Mouse (Mus musculus): Measurements from ENCODE around the gene Shisal2a. TPM values are rescaled to one million over a fixed set of nuclear protein-coding genes. Genes with fewer than 3 reads are reported as not detected.

The Shisal2a gene
- total RNA-seq (2021) = not detected

GRCm38 (mm10) chr4:108383183-108383714, at the start of gene Shisal2a:
Gene Shisal2a, minus strand, starts transcription at chr4:108383349.
- intact Hi-C loops (cut with DNase I) = no loop called here
- no peak for DNase-seq (ENCODE audit: low spot score)

GRCm38 (mm10) chr4:108431561-108431936, 48.4 kb upstream of the Shisal2a start:
- no peak for DNase-seq (ENCODE audit: low spot score)
- intact Hi-C loops (cut with DNase I) = no loop called here

DNA sequence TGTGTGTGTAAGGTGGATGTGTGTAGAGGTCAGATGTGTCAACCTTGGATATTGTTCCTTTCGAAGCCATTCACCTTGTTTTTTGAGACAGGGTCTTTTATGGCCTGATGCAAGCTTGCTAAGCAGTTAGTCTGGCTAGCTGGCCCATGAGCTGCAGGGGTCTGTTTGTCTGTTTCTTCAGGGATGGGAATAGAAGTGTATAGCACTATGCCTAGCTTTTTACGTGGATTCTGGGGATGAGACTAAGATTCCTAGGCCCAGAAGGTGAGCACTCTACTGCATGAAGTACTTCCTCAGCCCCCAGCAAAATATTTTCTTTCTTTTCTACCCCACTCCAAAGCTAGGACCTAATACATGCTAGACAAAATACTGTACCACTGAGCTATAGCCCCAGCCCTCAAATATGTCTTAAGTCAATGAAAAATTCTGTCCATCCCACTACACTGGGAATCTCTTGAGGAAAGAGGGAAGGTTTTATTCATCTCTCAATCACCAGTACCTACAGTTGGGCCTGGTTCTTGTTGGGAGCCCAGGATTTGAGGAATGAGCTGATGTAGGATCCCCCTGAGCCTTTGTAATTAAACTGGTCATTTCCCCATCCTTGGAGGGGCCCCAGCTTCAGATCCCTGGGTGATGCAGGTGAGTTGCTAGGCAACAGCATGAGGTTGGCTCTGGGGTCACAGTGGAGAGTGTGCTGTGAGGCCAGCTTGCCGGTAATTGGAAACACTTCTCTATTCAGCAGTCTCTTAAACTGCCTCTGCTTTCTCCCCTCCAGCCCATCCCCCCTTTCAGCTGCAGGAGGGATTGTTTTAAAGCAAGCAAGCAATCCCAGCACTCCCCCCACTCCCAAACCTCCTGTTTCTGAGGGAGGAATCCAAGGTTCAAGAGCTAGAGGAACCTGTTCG, 47.8 kb upstream of the Shisal2a start:
- intact Hi-C loops (cut with DNase I) = no loop called here
- DNase-seq (ENCODE audit: low spot score) = no peak

DNA sequence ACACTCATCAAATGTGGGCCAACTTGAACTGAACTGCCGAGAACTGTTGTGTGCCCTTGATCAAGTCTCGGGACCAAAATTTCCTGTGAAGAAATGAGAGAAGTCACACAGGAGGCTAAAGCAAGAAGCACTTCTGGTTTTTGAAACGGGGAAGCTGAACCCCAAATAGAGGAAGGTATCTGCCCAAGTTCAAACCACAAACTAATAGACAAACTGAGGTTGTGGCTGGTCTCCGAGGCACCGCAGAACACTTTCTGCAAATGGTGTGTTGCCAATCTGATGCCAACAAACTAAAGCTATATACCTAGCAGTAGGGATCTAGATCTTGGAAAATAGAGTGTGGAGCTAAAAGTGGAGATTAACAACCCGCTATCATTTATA, 45.2 kb upstream of the Shisal2a start:
- no peak for DNase-seq (ENCODE audit: low spot score)
- intact Hi-C loops (cut with DNase I) = no loop called here

DNA sequence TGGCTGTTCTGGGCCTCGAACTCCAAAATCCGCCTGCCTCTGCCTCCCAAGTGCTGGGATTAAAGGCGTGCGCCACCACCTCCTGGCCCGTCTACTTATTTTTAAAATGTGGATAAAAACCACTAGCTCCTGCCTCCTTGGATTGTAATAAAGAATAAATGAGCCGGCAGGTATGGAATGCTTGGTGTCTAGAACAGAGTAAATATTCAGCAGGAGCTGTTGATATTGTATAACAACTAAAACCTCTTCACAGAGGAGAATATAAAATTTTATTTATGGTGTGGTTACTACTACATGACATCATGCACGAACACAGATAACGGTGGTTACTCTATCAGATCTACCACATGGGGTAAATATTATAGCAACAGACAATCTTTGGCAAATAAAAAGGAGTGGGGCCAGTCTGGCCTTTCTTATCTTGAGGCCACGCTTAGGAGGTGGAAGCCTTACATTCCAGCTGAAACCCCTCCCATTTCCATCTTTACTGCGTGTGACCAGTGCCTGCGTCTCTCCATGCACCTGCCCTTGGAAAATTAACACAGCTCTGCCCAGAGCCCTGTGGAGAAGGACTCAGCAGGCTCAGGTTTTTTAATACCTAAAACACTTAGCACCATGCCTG, 44.7 kb upstream of the Shisal2a start:
- intact Hi-C loops (cut with DNase I) = no loop called here
- DNase-seq (ENCODE audit: low spot score) = no peak

- DNase-seq (ENCODE audit: low spot score) = no peak
- intact Hi-C loops (cut with DNase I) = no loop called here
Measured at GRCm38 (mm10) chr4:108424587-108424986, 41.4 kb upstream of the Shisal2a start.

DNA sequence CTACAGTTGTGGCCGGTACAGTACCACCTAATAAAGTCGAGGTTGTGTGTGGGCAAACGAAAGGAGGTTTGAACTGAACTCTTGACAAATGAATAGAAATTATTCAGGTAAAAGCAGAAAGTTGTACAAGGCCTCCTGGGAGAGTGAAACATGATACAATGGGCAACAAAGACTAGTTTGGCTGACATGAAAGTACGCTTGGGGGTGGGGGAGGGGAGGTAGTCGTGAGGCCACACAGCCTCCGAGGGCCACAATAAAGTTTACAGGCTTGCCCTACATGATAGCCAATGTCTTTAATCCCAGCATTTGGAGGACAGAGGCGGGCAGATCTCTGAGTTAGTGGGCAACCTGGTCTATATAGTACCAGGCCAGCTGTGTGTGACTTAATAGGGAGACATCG, 24.5 kb upstream of the Shisal2a start:
- DNase-seq (ENCODE audit: low spot score) = no peak
- intact Hi-C loops (cut with DNase I) = loop anchor here (2.0 to 5.0 kb wide), 3 partner anchors 19 to 50 kb away; partner anchors contain the start of gene Tut4

DNA sequence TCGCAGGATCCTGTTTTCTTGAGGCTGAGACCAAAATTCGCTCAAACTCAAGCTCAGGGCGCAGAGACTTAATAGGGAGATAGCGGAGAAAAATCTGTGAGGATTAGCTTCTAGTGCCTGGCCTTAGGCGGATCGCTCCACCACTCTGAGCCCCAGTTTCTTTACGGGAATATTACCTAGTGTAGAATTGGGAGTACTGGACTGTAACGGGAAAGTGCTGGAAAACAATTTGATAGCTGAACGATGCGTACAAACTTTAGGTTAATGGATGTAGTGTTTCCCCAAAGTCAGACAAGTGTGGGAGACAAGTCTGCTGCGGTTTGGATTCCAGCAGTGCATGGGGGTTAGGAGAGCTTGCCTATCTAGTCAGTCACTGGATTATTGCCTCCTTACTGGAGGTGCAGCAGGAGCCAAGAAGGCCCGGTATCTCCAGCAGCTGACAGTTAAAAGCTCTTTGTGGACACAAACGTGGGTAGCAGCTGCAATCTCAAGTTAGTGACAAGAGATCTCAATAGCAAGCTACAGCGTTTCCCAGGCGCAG, 23.8 kb upstream of the Shisal2a start, which contains the start of gene Gpx7:
TSS of gene Gpx7 (minus strand) at position 101 of the 541 bp plus-strand sequence.
- intact Hi-C loops (cut with DNase I) = loop anchor here (2.0 to 5.0 kb wide), 3 partner anchors 18 to 50 kb away; partner anchors contain the start of gene Tut4
- no peak for DNase-seq (ENCODE audit: low spot score)

GRCm38 (mm10) chr4:108406138-108406860, 23.1 kb upstream of the Shisal2a start:
- DNase-seq (ENCODE audit: low spot score) = peak; percentile 58
- intact Hi-C loops (cut with DNase I) = loop anchor here (2.0 to 5.0 kb wide), 3 partner anchors 17 to 51 kb away; partner anchors contain the start of gene Tut4

DNA sequence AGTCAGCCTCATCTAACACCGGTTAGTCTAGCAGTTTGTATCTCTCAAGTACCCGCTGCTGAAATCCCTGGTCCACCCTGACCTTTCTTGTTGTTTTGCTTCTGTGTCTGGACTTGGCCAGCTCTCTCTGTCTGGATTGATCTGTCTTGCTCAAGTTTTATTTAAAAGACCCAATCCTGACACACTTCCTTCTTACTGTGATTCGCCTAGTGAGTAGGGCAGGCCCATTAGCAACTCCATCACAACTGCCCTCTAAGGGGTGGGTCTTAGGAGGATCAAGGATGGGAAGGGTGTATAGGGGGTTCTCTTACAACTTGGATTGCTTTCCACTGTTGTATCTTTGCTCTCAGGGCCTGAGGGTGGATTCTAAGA, 22.6 kb upstream of the Shisal2a start:
- intact Hi-C loops (cut with DNase I) = loop anchor here (2.0 to 5.0 kb wide), 3 partner anchors 17 to 52 kb away; partner anchors contain the start of gene Tut4
- peak; percentile 25 for DNase-seq (ENCODE audit: low spot score)

GRCm38 (mm10) chr4:108403861-108404635, 20.9 kb upstream of the Shisal2a start:
- intact Hi-C loops (cut with DNase I) = no loop called here
- no peak for DNase-seq (ENCODE audit: low spot score)

GRCm38 (mm10) chr4:108400395-108400794, 17.2 kb upstream of the Shisal2a start:
- DNase-seq (ENCODE audit: low spot score) = no peak
- intact Hi-C loops (cut with DNase I) = no loop called here

GRCm38 (mm10) chr4:108394236-108394635, 11.1 kb upstream of the Shisal2a start:
- DNase-seq (ENCODE audit: low spot score) = no peak
- intact Hi-C loops (cut with DNase I) = no loop called here

- intact Hi-C loops (cut with DNase I) = no loop called here
- no peak for DNase-seq (ENCODE audit: low spot score)
Measured at GRCm38 (mm10) chr4:108392558-108392957, 9.4 kb upstream of the Shisal2a start.

DNA sequence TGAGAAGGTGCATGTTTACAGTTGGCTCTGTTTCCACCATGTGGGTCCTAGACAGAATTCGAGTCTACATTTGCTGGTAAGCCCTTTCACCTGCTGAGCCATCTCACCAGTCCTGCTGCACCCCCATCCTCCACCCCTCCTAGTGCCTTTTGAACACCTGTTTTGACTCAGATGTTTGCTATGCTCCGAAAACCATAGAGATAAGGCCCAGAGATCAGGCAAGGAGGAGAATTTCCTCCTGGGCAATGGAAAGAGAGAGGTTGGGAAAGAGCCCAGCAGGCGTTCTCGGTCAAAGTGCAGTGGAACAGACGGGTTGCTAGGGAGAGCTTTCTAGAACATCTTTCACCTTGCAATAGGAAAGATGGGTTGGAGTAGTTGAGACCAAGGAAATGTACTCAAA, 8.0 kb upstream of the Shisal2a start:
- DNase-seq (ENCODE audit: low spot score) = no peak
- intact Hi-C loops (cut with DNase I) = no loop called here

DNA sequence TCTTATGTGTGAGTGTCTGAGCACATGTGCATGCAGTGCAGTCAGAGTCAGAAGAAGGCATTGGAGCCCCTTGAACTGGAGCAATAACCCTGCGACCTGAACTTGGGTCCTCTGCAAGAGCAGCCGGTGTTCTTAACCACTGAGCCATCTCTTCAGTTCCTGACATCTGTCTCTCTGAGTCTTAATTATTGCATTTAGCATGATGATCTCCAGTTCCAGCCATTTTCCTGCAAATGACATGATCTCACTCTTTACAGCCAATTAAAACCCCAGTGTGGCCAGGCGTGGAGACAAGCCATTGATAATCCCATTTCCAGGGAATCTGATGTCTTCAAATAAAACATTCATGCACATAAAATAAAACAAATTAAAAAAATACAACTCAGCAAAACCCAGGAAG, 5.6 kb upstream of the Shisal2a start:
- intact Hi-C loops (cut with DNase I) = loop anchor here (2.0 to 5.0 kb wide), 2 partner anchors 18 to 41 kb away; partner anchors contain the start of gene Gpx7
- no peak for DNase-seq (ENCODE audit: low spot score)

DNA sequence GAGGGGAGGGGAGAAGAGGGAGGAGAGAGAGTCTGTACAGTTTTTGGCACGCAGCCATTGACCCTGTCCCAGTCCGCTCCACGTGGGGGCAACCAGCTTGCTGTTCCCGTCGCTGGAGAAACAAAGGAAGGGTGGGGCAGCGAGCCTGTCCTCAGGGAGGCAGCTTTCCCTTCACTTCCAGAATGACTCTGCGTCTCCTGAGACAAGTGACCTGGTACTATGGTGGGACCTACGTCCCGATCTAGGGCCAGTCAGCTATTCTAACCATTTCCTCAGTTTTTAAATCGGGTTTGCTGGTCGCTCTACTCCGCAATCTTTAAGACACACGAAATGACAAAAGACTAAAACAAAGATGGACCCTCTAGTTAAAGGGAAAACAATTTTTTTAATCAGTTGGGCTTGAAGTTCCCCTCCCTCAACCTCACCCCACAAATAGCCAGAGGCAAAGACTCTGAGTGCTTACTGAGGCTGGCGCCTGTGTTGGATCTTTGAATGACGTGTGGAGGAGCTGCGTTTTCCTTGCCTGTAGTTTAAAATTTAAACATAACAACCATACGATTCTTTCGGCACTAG, 4.6 kb upstream of the Shisal2a start:
- DNase-seq (ENCODE audit: low spot score) = peak; percentile 71
- intact Hi-C loops (cut with DNase I) = loop anchor here (2.0 to 5.0 kb wide), 3 partner anchors 19 to 71 kb away; partner anchors contain the start of genes Gpx7 and Tut4

DNA sequence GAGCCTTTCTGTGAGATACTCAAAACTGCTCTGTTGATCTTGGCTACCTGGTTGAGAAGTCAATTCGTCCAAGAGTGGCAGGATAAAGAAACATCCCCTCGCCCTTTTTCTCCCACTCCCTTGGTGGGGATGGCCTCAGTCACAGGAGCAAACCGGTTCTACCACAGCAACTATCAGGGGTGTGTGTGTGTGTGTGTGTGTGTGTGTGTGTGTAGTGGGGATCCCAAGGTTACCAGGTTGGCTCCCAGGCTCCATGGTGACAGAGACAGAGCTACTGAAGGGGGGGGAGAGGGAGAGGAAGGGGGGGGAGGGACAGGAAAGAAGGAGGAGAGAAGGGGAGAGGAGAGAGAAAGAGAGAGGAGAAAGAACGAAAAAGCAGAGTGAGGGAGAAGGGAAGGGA, 4.0 kb upstream of the Shisal2a start:
- intact Hi-C loops (cut with DNase I) = loop anchor here (2.0 to 5.0 kb wide), 2 partner anchors 40 to 72 kb away; partner anchors contain the start of gene Tut4
- DNase-seq (ENCODE audit: low spot score) = no peak
